Mouse (Mus musculus) lung, embryonic 14.5 days (tissue): ENCODE measurements around the gene Gdpd3. TPM values are rescaled to one million over a fixed set of nuclear protein-coding genes. Genes with fewer than 3 reads are reported as not detected.

ENCODE experiments used
- ATAC-seq: fragments of 200-750 bp; cut with Nextera tagmentation; 2 replicates; pipeline ENCODE4 v1.8.0; 2017; ENCODE audit warnings: mild to moderate bottlenecking, moderate TSS enrichment, moderate library complexity; ENCODE audit not compliant: insufficient read depth
- DNase-seq: peaks from one replicate; pipeline ENCODE4 v3.0.0-alpha.2; 2015
- H3K27ac ChIP-seq: fragments of 300-500 bp; sonication (generic); 2 replicates; pipeline ENCODE4 v1.5.1; 2014; ENCODE audit warnings: low read depth, mild to moderate bottlenecking, moderate library complexity
- H3K27me3 ChIP-seq: fragments of 300-500 bp; sonication (generic); 2 replicates; pipeline ENCODE4 v1.6.1; 2014; ENCODE audit warnings: low read length, control low read depth; ENCODE audit not compliant: insufficient read depth
- H3K36me3 ChIP-seq: fragments of 300-500 bp; sonication (generic); 2 replicates; pipeline ENCODE4 v1.6.1; 2014; ENCODE audit warnings: control low read depth; ENCODE audit not compliant: insufficient read depth
- H3K4me1 ChIP-seq: fragments of 300-500 bp; sonication (generic); 2 replicates; pipeline ENCODE4 v1.6.1; 2014; ENCODE audit warnings: antibody characterized with exemption, control low read depth; ENCODE audit not compliant: insufficient read depth
- H3K4me2 ChIP-seq: fragments of 300-500 bp; sonication (generic); 2 replicates; pipeline ENCODE4 v1.6.1; 2014; ENCODE audit warnings: mild to moderate bottlenecking
- H3K4me3 ChIP-seq: fragments of 300-500 bp; sonication (generic); 2 replicates; pipeline ENCODE4 v1.5.1; 2014; ENCODE audit warnings: low read depth, low read length
- H3K9ac ChIP-seq: fragments of 300-500 bp; sonication (generic); 2 replicates; pipeline ENCODE4 v1.6.1; 2014
- H3K9me3 ChIP-seq: fragments of 300-500 bp; sonication (generic); 2 replicates; pipeline ENCODE4 v1.6.1; 2016; ENCODE audit warnings: low read depth, low read length, control low read depth
- CTCF ChIP-seq: IDR thresholded peaks from 2 replicates; pipeline ENCODE4 v1.5.1; 2016; ENCODE audit warnings: antibody characterized with exemption, low read depth
- WGBS: fragments of 180-500 bp; shearing (Covaris S2); extraction: QIAGEN DNeasy Blood & Tissue Kit; methylation state at CpG from one replicate; pipeline ENCODE4 v1.1.7; 2014; 5-methylcytosine and 5-hydroxymethylcytosine counted together
- polyA plus RNA-seq: library from polyadenylated mRNA; unstranded; fragments of >200 nt; fragmentation: Nextera tagmentation; extraction: Ambion mirVana; gene quantifications from 2 replicates; pipeline ENCODE4 v1.2.1, GENCODE M21; 2014

Gene Gdpd3
- polyA plus RNA-seq, 1 experiment from 2014 or later = 3.3 TPM

DNA sequence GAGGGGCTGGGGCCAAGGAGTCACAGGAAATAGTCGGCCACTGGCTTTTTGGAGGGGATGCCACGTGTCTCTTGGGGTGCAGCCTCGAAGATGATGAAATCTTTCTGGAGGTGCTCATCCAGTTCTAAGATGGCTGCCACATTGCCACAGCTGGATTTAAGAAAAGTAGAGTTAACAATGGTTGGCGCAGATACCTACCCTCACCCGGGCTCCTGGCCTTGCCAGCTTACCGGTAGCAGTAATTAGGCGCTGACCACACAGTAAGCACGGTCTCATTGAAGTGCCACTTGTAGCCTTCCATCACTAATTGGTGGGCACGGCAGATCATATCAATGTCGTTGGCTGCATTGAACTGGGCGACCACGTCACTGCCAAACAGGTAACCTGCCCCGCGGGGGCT, 20.0 kb downstream of the Gdpd3 start:
- no peak for TF ChIP-seq CTCF
- DNase-seq = no peak
- Histone ChIP-seq H3K9me3 (no peaks in the 10 kb centered on the region), H3K4me3 (no peak overlapping the region), H3K9ac (no peak overlapping the region), H3K27ac (no peak overlapping the region), H3K4me2 (no peak overlapping the region), H3K4me1 (peaks cover 6% of the 10 kb centered on the region), H3K27me3 (no peaks in the 10 kb centered on the region), H3K36me3 (peaks cover 69% of the 10 kb centered on the region)
- no peak for ATAC-seq
- WGBS = 89% methylated on average over 14 of the region's 14 CpGs

- H3K27me3 ChIP-seq = no peaks in the 10 kb centered on the region
- ATAC-seq (no peak), DNase-seq (no peak)
- H3K36me3 ChIP-seq = peaks cover 63% of the 10 kb centered on the region
- H3K9ac ChIP-seq = no peak overlapping the region
- 90% methylated on average over 4 of the region's 4 CpGs for WGBS
- H3K27ac ChIP-seq = no peak overlapping the region
- H3K4me2 ChIP-seq = no peak overlapping the region
- 0 out of 2 replicates have a peak, but pooled peaks cover 4% of the 10 kb centered on the region for H3K4me1 ChIP-seq
- no peak overlapping the region for H3K4me3 ChIP-seq
- TF ChIP-seq CTCF = no peak
- no peaks in the 10 kb centered on the region for H3K9me3 ChIP-seq
Observed at GRCm38 (mm10) chr7:126789141-126789540, 23.0 kb downstream of the Gdpd3 start.

DNA sequence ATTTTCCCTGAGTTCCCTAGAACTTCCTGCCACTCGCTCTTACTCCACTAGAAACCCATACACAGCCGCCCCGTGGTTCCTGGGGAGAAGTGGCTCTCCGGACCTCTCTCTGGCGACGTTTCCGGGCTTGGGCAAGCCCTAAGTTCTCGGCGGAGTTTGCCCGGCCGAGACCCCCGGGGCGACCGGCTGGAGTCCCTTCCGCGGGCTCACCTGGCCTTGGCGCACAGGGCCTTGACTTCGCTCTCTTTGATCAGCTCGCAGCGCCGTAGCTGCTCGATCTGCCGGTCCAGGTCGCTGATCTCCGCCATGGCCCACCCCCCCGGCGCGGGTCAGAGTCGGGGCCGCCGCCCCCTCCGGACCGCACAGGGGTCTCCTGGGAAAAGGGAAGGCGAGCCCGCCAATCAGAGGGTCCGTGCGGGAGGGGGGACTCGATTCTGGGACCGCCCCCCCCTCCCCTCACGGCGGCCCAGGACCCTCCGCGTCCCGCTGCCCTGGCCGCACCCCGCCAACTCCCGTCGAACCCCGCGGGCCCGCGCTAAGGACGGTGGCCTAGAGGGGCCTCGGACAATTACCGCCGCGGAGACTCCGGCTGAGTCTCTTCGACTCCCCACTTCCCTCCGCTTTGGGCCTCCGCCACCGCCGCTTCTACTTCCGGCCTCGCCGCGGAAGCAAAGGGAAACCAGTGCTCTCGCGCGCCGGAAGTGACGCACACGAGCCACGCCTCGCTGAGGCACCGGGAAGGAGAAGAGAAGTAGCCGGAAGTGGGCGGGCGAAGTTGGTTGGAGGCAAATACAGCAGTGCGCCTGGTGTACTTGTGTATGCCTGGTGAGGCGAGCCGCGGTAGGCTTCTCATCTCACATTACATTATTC, 26.0 kb downstream of the Gdpd3 start, which contains the start of gene Ppp4c:
Gene Ppp4c (minus strand): TSS at position 646 of the 870 bp plus-strand sequence.
- Histone ChIP-seq H3K9me3 (no peaks in the 10 kb centered on the region), H3K4me3 (peak within 1 kb of the TSS; percentile 78), H3K9ac (peak within 1 kb of the TSS; percentile 83), H3K27me3 (no peaks in the 10 kb centered on the region), H3K4me1 (peaks cover 4% of the 10 kb centered on the region; the same call in 1 of the 2 replicates), H3K27ac (peak within 1 kb of the TSS; percentile 98), H3K36me3 (peaks cover 63% of the 10 kb centered on the region), H3K4me2 (peak within 1 kb of the TSS; percentile 85)
- TF ChIP-seq CTCF = no peak
- WGBS = under 1% methylated on average over 75 of the region's 83 CpGs
- DNase-seq (peak; percentile 100), ATAC-seq (peak; percentile 95)

DNA sequence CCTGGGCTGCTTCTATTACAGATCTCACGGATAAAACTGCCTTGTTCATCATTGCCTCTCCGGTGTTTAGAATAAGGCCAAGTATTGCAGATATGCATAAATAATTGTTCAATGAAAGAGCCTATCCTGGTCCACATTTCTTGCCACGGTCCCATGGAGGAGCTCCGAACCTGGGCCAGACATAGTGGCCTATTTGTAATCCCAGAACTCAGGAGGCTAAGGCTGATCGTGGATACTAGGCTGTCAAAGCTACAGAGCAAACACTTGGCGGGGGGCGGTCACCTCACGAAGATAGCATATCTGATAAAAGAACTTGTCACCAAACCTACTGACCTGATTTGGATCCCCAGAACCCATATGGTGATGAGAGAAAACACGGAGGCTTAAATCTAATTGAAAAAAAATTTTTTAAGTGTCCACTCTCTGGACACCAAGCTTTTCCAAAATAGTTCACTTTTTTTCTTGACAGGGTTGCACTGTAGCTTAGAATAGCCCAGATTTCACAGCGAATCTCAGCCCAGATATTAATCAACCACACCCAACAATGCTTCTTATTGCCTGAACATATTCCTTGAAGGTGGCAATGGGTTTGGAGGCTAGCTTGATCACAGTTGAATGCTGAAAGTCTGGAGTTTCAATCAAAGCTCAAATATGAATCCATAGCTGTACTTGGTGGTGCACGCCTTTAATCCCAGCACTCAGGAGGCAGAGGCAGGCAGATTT, 26.7 kb downstream of the Gdpd3 start:
- TF ChIP-seq CTCF = no peak
- peaks cover 9% of the 10 kb centered on the region for H3K4me1 ChIP-seq
- no peak for DNase-seq
- H3K9me3 ChIP-seq = no peaks in the 10 kb centered on the region
- H3K27me3 ChIP-seq = no peaks in the 10 kb centered on the region
- peak overlapping the region; percentile 78 for H3K4me3 ChIP-seq
- H3K4me2 ChIP-seq = peak overlapping the region; percentile 85
- H3K9ac ChIP-seq = peak overlapping the region; percentile 83
- peaks cover 63% of the 10 kb centered on the region for H3K36me3 ChIP-seq
- 16% methylated on average over 11 of the region's 11 CpGs for WGBS
- peak overlapping the region; percentile 98 for H3K27ac ChIP-seq
- ATAC-seq = peak; percentile 21

GRCm38 (mm10) chr7:126793456-126794270, 27.5 kb downstream of the Gdpd3 start:
- no peak overlapping the region for H3K4me2 ChIP-seq

DNA sequence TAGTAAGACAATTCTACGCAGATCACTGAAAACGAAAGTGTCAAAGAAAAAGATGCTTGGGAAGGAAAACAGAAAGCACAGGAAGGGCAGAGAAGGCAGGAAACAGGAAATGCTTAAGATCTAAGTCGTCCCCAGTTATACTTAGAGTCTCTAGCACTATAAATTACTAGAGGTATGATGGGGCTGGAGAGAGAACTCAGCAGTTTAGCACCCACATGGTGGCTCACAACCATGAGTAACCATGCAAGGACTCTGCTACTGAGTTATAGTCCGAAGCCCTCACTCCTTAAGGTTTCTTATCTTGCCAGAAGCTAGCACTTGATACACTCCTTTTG, 28.1 kb downstream of the Gdpd3 start:
- H3K4me1 ChIP-seq = peaks cover 9% of the 10 kb centered on the region
- no peak overlapping the region for H3K27ac ChIP-seq
- no peak for TF ChIP-seq CTCF
- no peak overlapping the region for H3K9ac ChIP-seq
- ATAC-seq (no peak), DNase-seq (no peak)
- H3K4me3 ChIP-seq = no peak overlapping the region
- peaks cover 51% of the 10 kb centered on the region for H3K36me3 ChIP-seq
- H3K4me2 ChIP-seq = no peak overlapping the region
- no peaks in the 10 kb centered on the region for H3K27me3 ChIP-seq
- WGBS = 65% methylated on average over 4 of the region's 4 CpGs
- H3K9me3 ChIP-seq = no peaks in the 10 kb centered on the region

More at GRCm38 (mm10) chr7:126793456-126794270, 27.5 kb downstream of the Gdpd3 start:
- Histone ChIP-seq H3K27ac (0 out of 2 replicates have a peak overlapping the region, but pooled peaks have one; percentile 3), H3K4me3 (no peak overlapping the region; the same call in 1 of the 2 replicates), H3K9ac (no peak overlapping the region), H3K27me3 (no peaks in the 10 kb centered on the region), H3K9me3 (no peaks in the 10 kb centered on the region), H3K4me1 (peaks cover 9% of the 10 kb centered on the region), H3K36me3 (peaks cover 57% of the 10 kb centered on the region)
- DNase-seq (no peak), ATAC-seq (no peak)
- WGBS = 77% methylated on average over 4 of the region's 4 CpGs
- TF ChIP-seq CTCF = no peak
